Mouse (Mus musculus): ENCODE measurements around the gene St13. TPM values are rescaled to one million over a fixed set of nuclear protein-coding genes. Genes with fewer than 3 reads are reported as not detected.

Gene St13
- polyA plus RNA-seq, 1 experiment from 2014 or later, result 154 TPM

DNA sequence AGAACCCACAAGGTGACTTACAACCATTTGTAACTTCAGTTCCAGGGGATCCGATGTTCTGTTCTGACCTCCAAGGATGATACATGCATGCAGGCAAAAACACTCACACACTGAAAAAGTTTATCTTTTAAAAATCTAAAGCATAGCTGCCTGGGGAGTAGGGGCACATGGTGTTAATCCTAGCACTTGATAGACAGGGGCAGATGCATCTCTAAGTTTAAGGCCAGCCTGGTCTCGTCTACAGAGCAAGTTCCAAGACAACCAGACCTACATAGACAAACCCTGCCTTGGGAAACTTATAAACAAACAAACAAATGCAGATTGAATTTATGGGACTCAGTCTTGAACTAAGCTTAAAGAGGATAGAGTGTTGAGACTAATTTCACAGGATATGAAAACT lies 21.0 kb downstream of the St13 start:
- Histone ChIP-seq H3K9me3 (ENCODE audit: control insufficient read depth, low read length) (no peaks in the 10 kb centered on the region), H3K27ac (ENCODE audit: low read length) (no peak overlapping the region), H3K9ac (ENCODE audit: low read length) (no peak overlapping the region), H3K4me1 (replicated peaks; ENCODE audit: control insufficient read depth, insufficient read depth, low read length) (no peaks in the 10 kb centered on the region), H3K4me3 (ENCODE audit: low read length) (no peak overlapping the region), H3K36me3 (ENCODE audit: control insufficient read depth, insufficient read depth, low read length) (peaks cover 25% of the 10 kb centered on the region), H3K27me3 (ENCODE audit: control insufficient read depth, insufficient read depth, low read depth, low read length) (no peaks in the 10 kb centered on the region), H3K4me2 (ENCODE audit: low read depth, low read length) (no peak overlapping the region)
- no peak for ATAC-seq (ENCODE audit: low read depth)
- WGBS, result 85% methylated on average over 2 of the region's 2 CpGs

DNA sequence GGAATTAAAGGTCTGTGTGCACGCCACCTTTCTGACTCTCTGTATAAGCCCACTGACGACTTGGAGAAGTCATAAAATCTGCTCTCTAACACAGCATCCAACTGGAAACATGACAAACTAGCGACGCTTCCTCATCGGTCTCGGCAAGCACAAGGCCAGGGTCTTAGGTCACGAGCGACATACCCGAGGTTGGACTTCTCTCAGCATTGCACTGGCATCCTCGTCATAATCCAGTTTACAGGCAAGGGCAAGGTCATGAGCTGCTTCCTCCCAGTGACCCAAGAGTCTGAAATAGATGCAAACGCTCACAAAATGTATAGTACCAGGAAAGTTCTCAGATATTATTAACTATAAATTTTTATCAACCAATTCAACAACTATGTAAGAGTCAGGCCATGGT lies 25.3 kb downstream of the St13 start:
- ATAC-seq (ENCODE audit: low read depth), result no peak
- Histone ChIP-seq H3K9ac (ENCODE audit: low read length) (no peak overlapping the region), H3K27ac (ENCODE audit: low read length) (no peak overlapping the region), H3K4me2 (ENCODE audit: low read depth, low read length) (no peak overlapping the region), H3K9me3 (ENCODE audit: control insufficient read depth, low read length) (no peaks in the 10 kb centered on the region), H3K27me3 (ENCODE audit: control insufficient read depth, insufficient read depth, low read depth, low read length) (no peaks in the 10 kb centered on the region), H3K4me1 (replicated peaks; ENCODE audit: control insufficient read depth, insufficient read depth, low read length) (no peaks in the 10 kb centered on the region), H3K4me3 (ENCODE audit: low read length) (no peak overlapping the region), H3K36me3 (ENCODE audit: control insufficient read depth, insufficient read depth, low read length) (peaks cover 30% of the 10 kb centered on the region)
- WGBS, result 87% methylated on average over 11 of the region's 11 CpGs

DNA sequence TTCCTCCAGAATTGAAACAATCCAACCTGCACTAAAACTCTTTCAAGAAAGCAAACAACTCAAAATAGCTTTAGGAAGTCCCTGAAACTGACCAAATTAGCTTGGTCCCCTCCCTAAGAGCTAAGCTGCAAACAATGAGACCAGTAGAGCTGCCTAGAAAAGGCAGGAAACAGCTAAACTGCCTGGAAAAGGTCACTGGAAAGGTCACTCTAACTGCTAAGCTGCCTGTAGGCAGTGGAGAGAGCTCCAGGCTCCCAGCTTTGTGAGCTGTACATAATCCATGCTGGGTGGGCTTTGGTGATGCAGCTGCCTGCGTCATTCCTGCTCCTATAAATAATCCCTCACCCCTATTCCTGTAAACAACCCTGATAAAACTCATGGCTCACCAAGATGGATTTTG lies 29.5 kb downstream of the St13 start:
- Histone ChIP-seq H3K27ac (ENCODE audit: low read length) (no peak overlapping the region), H3K27me3 (ENCODE audit: control insufficient read depth, insufficient read depth, low read depth, low read length) (no peaks in the 10 kb centered on the region), H3K4me1 (replicated peaks; ENCODE audit: control insufficient read depth, insufficient read depth, low read length) (no peaks in the 10 kb centered on the region), H3K36me3 (ENCODE audit: control insufficient read depth, insufficient read depth, low read length) (peaks cover 46% of the 10 kb centered on the region), H3K9me3 (ENCODE audit: control insufficient read depth, low read length) (no peaks in the 10 kb centered on the region), H3K4me3 (ENCODE audit: low read length) (no peak overlapping the region), H3K4me2 (ENCODE audit: low read depth, low read length) (no peak overlapping the region), H3K9ac (ENCODE audit: low read length) (no peak overlapping the region)
- WGBS, result 71% methylated on average over 1 of the region's 1 CpGs
- no peak for ATAC-seq (ENCODE audit: low read depth)

DNA sequence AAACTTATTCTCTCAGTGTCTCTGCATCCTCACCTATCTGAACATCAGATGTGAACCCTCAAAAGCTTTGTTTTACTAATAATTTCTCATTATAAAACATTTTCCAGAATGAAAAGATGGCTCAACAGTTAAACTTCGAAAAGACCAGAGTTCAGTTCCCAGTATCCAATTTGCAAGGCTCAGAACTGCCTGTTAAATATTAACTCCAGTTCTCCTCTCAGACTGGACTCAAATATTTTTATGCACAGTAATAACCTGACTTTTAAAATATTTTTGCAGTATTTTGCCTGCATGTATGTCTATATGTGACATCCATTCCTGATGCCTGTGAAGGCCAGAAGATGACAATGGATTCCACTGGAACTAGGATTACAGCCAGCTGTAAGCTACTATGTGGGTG lies 31.3 kb downstream of the St13 start:
- no peaks in the 10 kb centered on the region for H3K9me3 ChIP-seq (ENCODE audit: control insufficient read depth, low read length)
- no peaks in the 10 kb centered on the region for H3K27me3 ChIP-seq (ENCODE audit: control insufficient read depth, insufficient read depth, low read depth, low read length)
- no peak overlapping the region for H3K4me3 ChIP-seq (ENCODE audit: low read length)
- peaks cover 45% of the 10 kb centered on the region for H3K36me3 ChIP-seq (ENCODE audit: control insufficient read depth, insufficient read depth, low read length)
- H3K4me2 ChIP-seq (ENCODE audit: low read depth, low read length), result no peak overlapping the region
- H3K27ac ChIP-seq (ENCODE audit: low read length), result no peak overlapping the region
- H3K9ac ChIP-seq (ENCODE audit: low read length), result no peak overlapping the region
- WGBS, result 88% methylated on average over 1 of the region's 1 CpGs
- H3K4me1 ChIP-seq (replicated peaks; ENCODE audit: control insufficient read depth, insufficient read depth, low read length), result no peaks in the 10 kb centered on the region
- ATAC-seq (ENCODE audit: low read depth), result no peak

DNA sequence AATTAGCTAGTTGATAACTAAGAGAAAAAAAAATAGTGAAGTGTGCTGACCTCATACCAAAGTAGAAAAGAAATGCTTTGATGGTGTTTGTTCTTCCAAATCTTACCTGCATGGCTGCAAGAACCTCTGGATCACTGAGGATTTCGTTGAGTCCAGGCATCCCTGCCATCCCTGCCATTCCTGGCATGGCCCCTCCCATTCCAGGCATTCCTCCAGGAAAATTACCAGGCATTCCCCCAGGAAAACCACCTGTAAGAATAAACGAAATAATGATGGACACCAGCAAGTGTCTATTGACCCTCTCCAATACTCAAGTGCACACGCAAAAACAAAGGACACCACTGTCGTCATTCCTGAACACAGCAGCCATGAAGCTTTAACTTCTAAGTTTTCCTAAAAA lies 33.6 kb downstream of the St13 start:
- Histone ChIP-seq H3K9me3 (ENCODE audit: control insufficient read depth, low read length) (no peaks in the 10 kb centered on the region), H3K9ac (ENCODE audit: low read length) (no peak overlapping the region), H3K27ac (ENCODE audit: low read length) (no peak overlapping the region), H3K27me3 (ENCODE audit: control insufficient read depth, insufficient read depth, low read depth, low read length) (no peaks in the 10 kb centered on the region), H3K4me2 (ENCODE audit: low read depth, low read length) (no peak overlapping the region), H3K4me3 (ENCODE audit: low read length) (no peak overlapping the region), H3K4me1 (replicated peaks; ENCODE audit: control insufficient read depth, insufficient read depth, low read length) (peaks cover 2% of the 10 kb centered on the region), H3K36me3 (ENCODE audit: control insufficient read depth, insufficient read depth, low read length) (peaks cover 46% of the 10 kb centered on the region)
- ATAC-seq (ENCODE audit: low read depth), result no peak
- WGBS, result 70% methylated on average over 4 of the region's 4 CpGs

DNA sequence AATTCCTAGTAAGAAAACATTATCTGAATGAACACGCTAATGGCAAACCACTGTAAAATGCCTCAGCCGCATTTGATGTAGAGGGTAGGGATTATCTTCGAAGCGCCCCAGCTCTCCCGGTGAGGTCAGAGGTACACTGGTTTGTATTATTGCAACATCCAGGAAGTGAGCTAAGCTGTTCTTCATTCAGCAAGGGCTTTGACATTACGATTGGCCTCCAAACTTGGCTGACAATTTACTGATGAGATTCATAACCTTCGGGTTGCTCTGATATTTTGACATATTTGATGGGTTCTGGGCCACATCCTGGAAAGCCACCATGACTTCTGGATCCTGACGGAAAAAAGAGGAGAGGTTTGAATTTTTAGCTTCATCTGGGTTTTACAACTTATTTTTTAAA lies 34.6 kb downstream of the St13 start:
- Histone ChIP-seq H3K27ac (ENCODE audit: low read length) (no peak overlapping the region), H3K9me3 (ENCODE audit: control insufficient read depth, low read length) (no peaks in the 10 kb centered on the region), H3K4me3 (ENCODE audit: low read length) (no peak overlapping the region), H3K4me2 (ENCODE audit: low read depth, low read length) (no peak overlapping the region), H3K27me3 (ENCODE audit: control insufficient read depth, insufficient read depth, low read depth, low read length) (no peaks in the 10 kb centered on the region), H3K36me3 (ENCODE audit: control insufficient read depth, insufficient read depth, low read length) (peaks cover 37% of the 10 kb centered on the region), H3K4me1 (replicated peaks; ENCODE audit: control insufficient read depth, insufficient read depth, low read length) (peaks cover 5% of the 10 kb centered on the region), H3K9ac (ENCODE audit: low read length) (no peak overlapping the region)
- no peak for ATAC-seq (ENCODE audit: low read depth)
- WGBS, result 77% methylated on average over 8 of the region's 8 CpGs

DNA sequence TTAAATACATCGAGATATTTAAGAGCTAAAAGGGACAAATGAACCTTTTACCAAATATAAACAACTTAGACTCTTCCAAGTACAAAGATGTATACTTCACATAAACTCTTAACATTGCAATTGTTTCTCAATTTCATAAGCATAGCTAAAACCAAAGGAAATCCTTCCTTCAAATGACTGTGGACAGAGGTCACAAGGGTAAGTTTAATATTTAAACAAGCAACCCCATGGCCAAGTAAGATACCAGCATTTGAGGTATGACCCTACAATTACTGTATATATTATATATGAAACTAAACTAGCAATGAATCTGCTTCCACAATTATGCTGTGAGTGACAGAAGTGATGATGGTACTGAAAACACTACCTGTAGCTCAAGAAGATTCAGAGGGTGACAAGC lies 35.6 kb downstream of the St13 start:
- no peak overlapping the region for H3K27ac ChIP-seq (ENCODE audit: low read length)
- no peak for ATAC-seq (ENCODE audit: low read depth)
- H3K4me2 ChIP-seq (ENCODE audit: low read depth, low read length), result no peak overlapping the region
- H3K36me3 ChIP-seq (ENCODE audit: control insufficient read depth, insufficient read depth, low read length), result peaks cover 36% of the 10 kb centered on the region
- no peak overlapping the region for H3K9ac ChIP-seq (ENCODE audit: low read length)
- 80% methylated on average over 1 of the region's 1 CpGs for WGBS
- no peaks in the 10 kb centered on the region for H3K9me3 ChIP-seq (ENCODE audit: control insufficient read depth, low read length)
- H3K4me1 ChIP-seq (replicated peaks; ENCODE audit: control insufficient read depth, insufficient read depth, low read length), result peaks cover 15% of the 10 kb centered on the region
- no peak overlapping the region for H3K4me3 ChIP-seq (ENCODE audit: low read length)
- no peaks in the 10 kb centered on the region for H3K27me3 ChIP-seq (ENCODE audit: control insufficient read depth, insufficient read depth, low read depth, low read length)

DNA sequence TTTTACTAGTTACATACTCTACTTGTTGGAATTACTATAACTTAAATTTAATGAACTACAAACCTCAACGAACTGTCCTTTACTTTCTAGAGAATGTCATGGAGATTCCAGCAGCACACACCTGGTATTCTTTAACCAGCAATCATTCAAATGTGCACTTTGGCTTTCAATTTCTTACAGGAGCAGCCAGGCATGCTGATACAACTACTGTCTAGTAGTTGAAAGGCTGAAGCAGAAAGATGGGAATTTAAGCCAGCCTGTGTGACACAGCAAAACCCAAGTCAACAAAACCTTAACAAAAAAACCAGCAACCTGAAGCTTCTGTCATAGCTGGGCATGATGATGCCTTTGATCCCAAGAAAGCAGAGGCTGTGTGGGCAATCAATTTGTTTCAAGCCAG lies 37.4 kb downstream of the St13 start:
- Histone ChIP-seq H3K4me1 (replicated peaks; ENCODE audit: control insufficient read depth, insufficient read depth, low read length) (peaks cover 21% of the 10 kb centered on the region), H3K9me3 (ENCODE audit: control insufficient read depth, low read length) (no peaks in the 10 kb centered on the region), H3K4me2 (ENCODE audit: low read depth, low read length) (no peak overlapping the region), H3K4me3 (ENCODE audit: low read length) (no peak overlapping the region), H3K9ac (ENCODE audit: low read length) (no peak overlapping the region), H3K27me3 (ENCODE audit: control insufficient read depth, insufficient read depth, low read depth, low read length) (no peaks in the 10 kb centered on the region), H3K36me3 (ENCODE audit: control insufficient read depth, insufficient read depth, low read length) (peaks cover 32% of the 10 kb centered on the region), H3K27ac (ENCODE audit: low read length) (no peak overlapping the region)
- ATAC-seq (ENCODE audit: low read depth), result no peak
- WGBS, result 80% methylated on average over 1 of the region's 1 CpGs

DNA sequence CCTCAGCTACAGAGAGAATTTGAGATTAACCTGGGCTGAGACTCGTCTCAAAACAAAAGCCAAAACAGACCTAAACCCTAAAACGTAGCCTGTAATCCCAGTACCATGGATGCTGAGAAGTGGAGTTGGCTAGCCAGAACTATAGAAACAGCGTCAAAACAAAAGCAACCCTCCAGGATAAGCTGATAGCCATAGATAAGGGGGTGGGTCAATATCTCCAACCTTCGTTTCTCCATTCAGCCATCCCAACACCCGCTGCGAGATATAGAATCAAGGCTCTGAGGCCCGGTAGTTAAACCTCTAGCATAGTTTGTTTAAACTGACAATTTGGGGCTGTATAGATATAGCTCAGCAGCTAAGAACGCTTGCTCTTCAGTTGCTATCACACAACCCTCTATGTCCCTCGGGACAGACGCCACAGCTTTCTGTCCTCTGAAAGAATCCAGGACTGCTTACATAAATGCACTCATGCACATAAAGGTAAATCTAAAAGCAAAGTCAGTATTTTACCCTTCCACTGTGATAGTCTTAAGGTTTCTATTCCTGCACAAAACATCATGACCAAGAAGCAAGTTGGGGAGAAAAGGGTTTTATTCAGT lies 38.4 kb downstream of the St13 start:
- no peak for ATAC-seq (ENCODE audit: low read depth)

DNA sequence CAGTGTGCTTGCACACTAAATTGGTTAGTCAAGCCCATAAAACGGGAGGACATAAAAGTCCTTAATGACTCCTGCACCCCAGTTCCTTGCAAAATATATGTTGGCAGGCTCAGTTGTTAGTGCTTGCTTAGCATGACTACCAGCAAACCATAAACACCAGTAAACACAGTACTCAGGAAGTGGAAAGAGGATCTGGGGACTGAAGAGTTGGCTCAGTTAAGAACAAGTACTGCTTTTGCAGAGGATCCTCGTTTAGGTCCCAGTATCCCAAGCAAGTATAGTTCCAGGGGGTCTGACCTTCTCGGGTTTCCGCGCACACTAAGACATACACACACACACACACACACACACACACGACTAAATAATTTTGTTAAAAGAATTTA lies 38.9 kb downstream of the St13 start:
- peak overlapping the region; percentile 77 for H3K27ac ChIP-seq (ENCODE audit: low read length)

More for the DNA sequence above, 38.4 kb downstream of the St13 start:
- no peaks in the 10 kb centered on the region for H3K9me3 ChIP-seq (ENCODE audit: control insufficient read depth, low read length)
- no peak overlapping the region; the same call in 1 of the 2 replicates for H3K9ac ChIP-seq (ENCODE audit: low read length)
- peak overlapping the region; percentile 87 for H3K4me2 ChIP-seq (ENCODE audit: low read depth, low read length)
- H3K27ac ChIP-seq (ENCODE audit: low read length), result peak overlapping the region; percentile 77
- peak overlapping the region; percentile 73 for H3K4me3 ChIP-seq (ENCODE audit: low read length)
- H3K4me1 ChIP-seq (replicated peaks; ENCODE audit: control insufficient read depth, insufficient read depth, low read length), result peaks cover 21% of the 10 kb centered on the region
- WGBS, result 29% methylated on average over 10 of the region's 10 CpGs
- peaks cover 24% of the 10 kb centered on the region for H3K36me3 ChIP-seq (ENCODE audit: control insufficient read depth, insufficient read depth, low read length)
- H3K27me3 ChIP-seq (ENCODE audit: control insufficient read depth, insufficient read depth, low read depth, low read length), result no peaks in the 10 kb centered on the region

More for the DNA sequence above, 38.9 kb downstream of the St13 start:
- Histone ChIP-seq H3K9me3 (ENCODE audit: control insufficient read depth, low read length) (no peaks in the 10 kb centered on the region), H3K4me3 (ENCODE audit: low read length) (peak overlapping the region; percentile 73), H3K36me3 (ENCODE audit: control insufficient read depth, insufficient read depth, low read length) (peaks cover 19% of the 10 kb centered on the region), H3K4me2 (ENCODE audit: low read depth, low read length) (peak overlapping the region; percentile 87), H3K9ac (ENCODE audit: low read length) (peak overlapping the region; percentile 61), H3K27me3 (ENCODE audit: control insufficient read depth, insufficient read depth, low read depth, low read length) (no peaks in the 10 kb centered on the region), H3K4me1 (replicated peaks; ENCODE audit: control insufficient read depth, insufficient read depth, low read length) (peaks cover 21% of the 10 kb centered on the region)
- WGBS, result 24% methylated on average over 6 of the region's 6 CpGs
- ATAC-seq (ENCODE audit: low read depth), result peak; percentile 67
